Mouse (Mus musculus) C2C12 (cell line): Measurements from ENCODE around the gene Aagab.
A peak's percentile ranks its signal among the peaks of the same experiment; 100 is the strongest.

Experiments used
- CTCF ChIP-seq: IDR thresholded peaks from one replicate; pipeline ENCODE4 v1.5.1; 2011; ENCODE audit not compliant: control insufficient read depth, insufficient read depth, insufficient read length
- MAX ChIP-seq: IDR thresholded peaks from one replicate; pipeline ENCODE4 v1.6.1; 2011; ENCODE audit warnings: mild to moderate bottlenecking, control low read depth
- MYOD1 ChIP-seq: IDR thresholded peaks from one replicate; pipeline ENCODE4 v1.6.1; 2011; ENCODE audit warnings: low read depth; ENCODE audit not compliant: control insufficient read depth, insufficient read length
- MYOG ChIP-seq: IDR thresholded peaks from one replicate; pipeline ENCODE4 v1.6.1; 2011; ENCODE audit not compliant: control insufficient read depth, insufficient read length; ENCODE audit errors: extremely low read depth
- USF1 ChIP-seq: IDR thresholded peaks from one replicate; pipeline ENCODE4 v1.6.1; 2011; ENCODE audit warnings: low read depth, mild to moderate bottlenecking, control low read depth, moderate library complexity

GRCm38 (mm10) chr9:63664792-63665646 is 62.6 kb downstream of the Aagab start:
- TF ChIP-seq USF1 (no peak), CTCF (no peak), MAX (peak; percentile 32), MYOG (no peak), MYOD1 (peak; percentile 73)
